Mouse (Mus musculus): ENCODE results near the gene Exoc3l. TPM values are rescaled to one million over a fixed set of nuclear protein-coding genes. Genes with fewer than 3 reads are reported as not detected.

Exoc3l gene
- total and polyA plus RNA-seq, 2 experiments from 2014 or later, result 2.4 to 8.0 TPM

DNA sequence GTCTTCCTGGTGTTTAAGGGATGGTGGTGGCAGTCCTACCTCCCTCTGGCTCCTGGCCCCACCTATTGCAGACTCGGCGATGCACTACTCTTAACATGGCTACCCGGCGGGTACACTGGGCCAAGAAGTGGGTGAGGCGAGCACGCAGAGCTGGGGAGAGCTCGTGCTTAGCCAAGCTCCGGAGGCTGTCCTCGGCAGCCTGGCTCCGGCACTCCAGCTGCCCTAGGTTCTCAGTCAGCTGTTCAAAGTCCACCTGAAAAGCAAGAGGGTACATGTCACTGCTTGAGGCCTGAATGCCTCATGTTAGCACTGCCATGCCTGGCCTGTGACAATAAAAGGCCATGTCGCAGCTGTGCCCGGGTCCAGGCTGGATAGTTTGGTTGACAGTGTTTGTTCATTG is 34.4 kb upstream of the Exoc3l start:
- DNase-seq (ENCODE audit: low spot score), result no peak
- no peak overlapping the region for H3K27ac ChIP-seq
- H3K36me3 ChIP-seq (ENCODE audit: insufficient read depth, low read length), result peaks cover 32% of the 10 kb centered on the region
- TF ChIP-seq CTCF (IDR thresholded peaks at IDR 0.05; ENCODE audit: low read depth), result no peak
- H3K4me1 ChIP-seq (ENCODE audit: insufficient read depth, low read length), result peaks cover 11% of the 10 kb centered on the region
- H3K4me3 ChIP-seq (ENCODE audit: low read length), result no peak overlapping the region
- no peaks in the 10 kb centered on the region for H3K9me3 ChIP-seq (ENCODE audit: low read length)
- 95% methylated on average over 12 of the region's 12 CpGs for WGBS
- H3K4me2 ChIP-seq (ENCODE audit: low read depth, low read length), result no peak overlapping the region
- ATAC-seq, result no peak
- no peak overlapping the region for H3K9ac ChIP-seq (replicated peaks; ENCODE audit: low read length)
- no peaks in the 10 kb centered on the region for H3K27me3 ChIP-seq (ENCODE audit: insufficient read depth, low read length)

DNA sequence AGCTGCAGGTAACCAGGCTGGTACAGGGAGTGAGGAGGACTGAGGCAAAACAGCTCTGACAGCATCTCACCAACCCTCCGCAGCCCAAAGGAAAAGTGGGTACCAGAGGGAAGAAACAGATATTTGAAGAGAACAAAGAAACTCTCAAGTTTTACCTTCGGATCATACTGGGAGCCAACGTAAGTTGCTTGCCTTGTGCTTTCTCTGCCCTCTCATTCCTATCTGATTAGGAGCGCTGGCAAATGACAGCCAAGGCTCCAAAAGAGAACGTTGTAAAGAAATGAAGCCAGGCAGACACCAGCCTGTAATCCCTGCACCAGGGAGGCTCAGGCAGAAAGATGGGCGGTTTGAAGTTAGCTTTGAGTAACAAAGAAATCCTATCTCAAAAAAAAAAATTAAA is 31.1 kb upstream of the Exoc3l start:
- TF ChIP-seq CTCF (IDR thresholded peaks at IDR 0.05; ENCODE audit: low read depth), result no peak
- Histone ChIP-seq H3K4me1 (ENCODE audit: insufficient read depth, low read length) (peaks cover 19% of the 10 kb centered on the region), H3K9me3 (ENCODE audit: low read length) (no peaks in the 10 kb centered on the region), H3K27me3 (ENCODE audit: insufficient read depth, low read length) (no peaks in the 10 kb centered on the region), H3K9ac (replicated peaks; ENCODE audit: low read length) (peak overlapping the region; percentile 89), H3K4me2 (ENCODE audit: low read depth, low read length) (peak overlapping the region; percentile 95), H3K27ac (peak overlapping the region; percentile 77), H3K4me3 (ENCODE audit: low read length) (peak overlapping the region; percentile 87), H3K36me3 (ENCODE audit: insufficient read depth, low read length) (peaks cover 38% of the 10 kb centered on the region)
- ATAC-seq (no peak), DNase-seq (ENCODE audit: low spot score) (no peak)
- 37% methylated on average over 6 of the region's 6 CpGs for WGBS

DNA sequence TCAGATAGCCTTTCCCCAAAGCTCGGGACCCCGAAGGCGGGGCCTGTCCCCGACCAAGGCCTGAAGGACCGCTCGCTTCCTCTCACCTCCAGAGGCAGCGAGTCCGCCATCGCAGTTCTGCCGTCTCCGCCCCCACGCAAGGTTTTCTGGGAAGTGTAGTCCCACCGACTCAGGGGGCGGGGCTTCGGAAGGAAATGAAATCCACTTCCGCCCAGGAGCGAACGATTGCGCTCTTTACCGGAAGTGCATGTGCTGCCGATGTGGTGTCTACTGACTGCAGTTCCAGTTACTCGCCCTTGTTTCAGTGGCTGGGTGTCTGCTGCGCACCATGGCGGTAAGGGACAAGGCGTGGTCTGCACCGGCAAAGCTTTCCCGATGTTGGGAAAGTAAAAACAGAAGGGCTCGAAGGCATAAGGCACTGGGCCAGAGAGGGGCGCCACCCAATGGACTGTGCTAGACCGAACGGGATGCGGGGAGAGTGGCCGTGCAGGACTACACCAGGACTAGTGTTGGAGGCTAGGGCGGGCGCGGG is 30.3 kb upstream of the Exoc3l start, which contains the start of the genes Lrrc29 and Tmem208:
TSS of gene Lrrc29 (minus strand) at position 138 of the 532 bp plus-strand sequence.
TSS of gene Tmem208 (plus strand) at position 214 of the 532 bp plus-strand sequence.
- whole genome bisulfite sequencing, result under 1% methylated on average over 36 of the region's 36 CpGs
- H3K36me3 ChIP-seq (ENCODE audit: insufficient read depth, low read length), result peaks cover 38% of the 10 kb centered on the region
- H3K4me2 ChIP-seq (ENCODE audit: low read depth, low read length), result peak within 1 kb of the TSS; percentile 95
- H3K4me3 ChIP-seq (ENCODE audit: low read length), result peak within 1 kb of the TSS; percentile 87
- no peaks in the 10 kb centered on the region for H3K9me3 ChIP-seq (ENCODE audit: low read length)
- peak; percentile 94 for ATAC-seq
- peak within 1 kb of the TSS; percentile 77 for H3K27ac ChIP-seq
- peaks cover 19% of the 10 kb centered on the region for H3K4me1 ChIP-seq (ENCODE audit: insufficient read depth, low read length)
- peak within 1 kb of the TSS; percentile 89 for H3K9ac ChIP-seq (replicated peaks; ENCODE audit: low read length)
- H3K27me3 ChIP-seq (ENCODE audit: insufficient read depth, low read length), result no peaks in the 10 kb centered on the region
- TF ChIP-seq CTCF (IDR thresholded peaks at IDR 0.05; ENCODE audit: low read depth), result peak; percentile 74
- DNase-seq (ENCODE audit: low spot score), result peak; percentile 98

DNA sequence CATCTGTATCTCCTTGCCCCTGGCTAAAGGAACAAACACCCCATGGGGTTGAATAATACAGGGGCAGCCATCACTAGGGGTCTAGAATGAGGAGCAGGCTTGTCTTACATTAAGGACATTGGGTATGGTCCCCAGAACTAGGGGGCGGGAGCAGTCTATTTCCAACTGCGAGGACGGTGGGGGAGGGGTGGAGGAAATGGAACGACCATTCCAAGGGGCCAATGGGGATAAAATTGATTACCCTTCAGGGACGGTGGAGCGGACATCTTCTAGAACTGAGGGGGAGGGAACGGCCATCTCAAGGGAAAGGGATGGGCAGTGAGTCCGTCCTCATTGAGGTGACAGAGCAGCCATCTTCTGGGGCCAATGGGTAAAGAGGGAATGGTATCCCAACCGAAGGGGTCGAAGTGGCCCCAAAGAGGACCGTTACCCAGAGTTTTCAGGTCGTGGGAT is 29.8 kb upstream of the Exoc3l start:
- Histone ChIP-seq H3K36me3 (ENCODE audit: insufficient read depth, low read length) (peaks cover 33% of the 10 kb centered on the region), H3K9ac (replicated peaks; ENCODE audit: low read length) (peak overlapping the region; percentile 89), H3K4me2 (ENCODE audit: low read depth, low read length) (peak overlapping the region; percentile 95), H3K4me1 (ENCODE audit: insufficient read depth, low read length) (peaks cover 19% of the 10 kb centered on the region), H3K27ac (peak overlapping the region; percentile 75; the same call in 1 of the 2 replicates), H3K4me3 (ENCODE audit: low read length) (peak overlapping the region; percentile 87), H3K9me3 (ENCODE audit: low read length) (no peaks in the 10 kb centered on the region), H3K27me3 (ENCODE audit: insufficient read depth, low read length) (no peaks in the 10 kb centered on the region)
- WGBS, result 0% methylated on average over 12 of the region's 12 CpGs
- no peak for TF ChIP-seq CTCF (IDR thresholded peaks at IDR 0.05; ENCODE audit: low read depth)
- ATAC-seq (peak; percentile 58), DNase-seq (ENCODE audit: low spot score) (peak; percentile 52)

DNA sequence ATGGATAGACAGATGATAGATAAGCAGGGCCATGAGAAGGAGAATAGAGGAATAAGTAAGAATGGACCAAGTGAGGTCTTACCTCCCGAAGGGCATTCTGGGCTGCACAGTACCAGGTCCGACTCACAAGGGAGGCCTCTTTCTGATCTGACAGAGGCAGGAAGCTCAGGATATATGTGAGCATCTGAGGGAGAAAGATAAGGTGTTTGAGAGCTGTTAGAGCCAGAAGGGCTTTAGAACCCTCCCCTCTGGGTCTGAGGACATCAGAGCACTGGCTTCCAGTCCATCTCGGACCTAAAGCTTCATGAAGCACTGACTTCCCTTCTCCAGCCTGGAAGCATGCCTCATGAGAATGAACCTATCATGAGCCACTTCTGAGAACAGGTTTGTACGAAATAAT is 27.3 kb upstream of the Exoc3l start:
- H3K27ac ChIP-seq, result no peak overlapping the region
- WGBS, result 94% methylated on average over 4 of the region's 4 CpGs
- TF ChIP-seq CTCF (IDR thresholded peaks at IDR 0.05; ENCODE audit: low read depth), result no peak
- no peak overlapping the region for H3K4me2 ChIP-seq (ENCODE audit: low read depth, low read length)
- no peaks in the 10 kb centered on the region for H3K9me3 ChIP-seq (ENCODE audit: low read length)
- no peak overlapping the region for H3K9ac ChIP-seq (replicated peaks; ENCODE audit: low read length)
- no peak for ATAC-seq
- no peak overlapping the region for H3K4me3 ChIP-seq (ENCODE audit: low read length)
- DNase-seq (ENCODE audit: low spot score), result no peak
- no peaks in the 10 kb centered on the region for H3K27me3 ChIP-seq (ENCODE audit: insufficient read depth, low read length)
- H3K36me3 ChIP-seq (ENCODE audit: insufficient read depth, low read length), result peaks cover 23% of the 10 kb centered on the region
- peaks cover 19% of the 10 kb centered on the region for H3K4me1 ChIP-seq (ENCODE audit: insufficient read depth, low read length)

DNA sequence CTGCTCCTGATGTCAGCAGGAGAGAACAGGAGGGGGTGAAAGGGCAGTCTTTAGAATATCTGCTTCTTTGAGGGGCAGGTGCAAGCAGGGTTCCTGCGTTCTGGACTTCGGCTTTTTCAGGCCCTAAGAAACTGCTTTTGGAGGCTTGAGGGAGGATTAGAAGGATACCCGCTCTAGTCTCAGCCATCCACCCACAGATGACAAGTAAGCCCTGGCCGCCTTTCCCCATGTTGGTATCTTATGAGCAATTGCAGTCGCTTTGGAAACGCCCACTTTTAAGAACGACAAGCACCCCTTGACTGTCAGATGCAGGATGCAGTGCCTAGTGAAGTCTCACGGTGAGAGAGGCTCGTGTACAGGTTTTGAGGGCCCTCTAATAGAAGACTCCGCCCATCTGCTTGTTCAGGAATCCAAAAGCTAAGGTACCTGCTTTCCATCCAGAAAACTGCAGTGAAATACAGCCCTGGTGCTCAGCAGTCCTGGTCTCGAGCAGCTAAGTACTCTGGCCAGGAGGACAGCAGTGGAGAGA is 22.8 kb upstream of the Exoc3l start:
- H3K36me3 ChIP-seq (ENCODE audit: insufficient read depth, low read length), result peaks cover 47% of the 10 kb centered on the region
- WGBS, result 83% methylated on average over 11 of the region's 11 CpGs
- ATAC-seq, result no peak

DNA sequence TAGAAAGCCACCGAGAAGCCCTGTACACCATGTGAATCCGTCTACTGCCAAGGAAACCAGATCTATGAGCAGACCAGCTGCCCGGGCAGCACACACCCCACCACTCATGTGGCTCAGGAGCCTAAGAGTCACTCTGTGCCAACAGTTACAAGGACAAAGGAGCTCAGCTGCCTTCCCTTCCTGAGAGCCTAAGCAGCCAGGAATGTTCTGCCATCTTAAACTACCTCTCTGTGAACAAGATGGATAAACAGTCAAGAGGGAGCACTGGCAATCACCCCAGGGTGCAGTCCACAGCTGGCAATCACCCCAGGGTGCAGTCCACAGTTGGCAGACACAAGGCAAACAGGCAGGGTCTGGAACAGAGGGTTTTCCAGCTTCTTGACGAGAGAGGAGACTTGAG is 22.0 kb upstream of the Exoc3l start:
- Histone ChIP-seq H3K9me3 (ENCODE audit: low read length) (no peaks in the 10 kb centered on the region), H3K36me3 (ENCODE audit: insufficient read depth, low read length) (peaks cover 51% of the 10 kb centered on the region), H3K27me3 (ENCODE audit: insufficient read depth, low read length) (no peaks in the 10 kb centered on the region), H3K9ac (replicated peaks; ENCODE audit: low read length) (no peak overlapping the region), H3K4me1 (ENCODE audit: insufficient read depth, low read length) (no peaks in the 10 kb centered on the region), H3K4me2 (ENCODE audit: low read depth, low read length) (no peak overlapping the region), H3K4me3 (ENCODE audit: low read length) (no peak overlapping the region), H3K27ac (peak overlapping the region; percentile 20; the same call in 1 of the 2 replicates)
- DNase-seq (ENCODE audit: low spot score), result peak; percentile 27
- peak; percentile 58; the same call in 1 of the 2 replicates for ATAC-seq
- WGBS, result 62% methylated on average over 4 of the region's 4 CpGs
- TF ChIP-seq CTCF (IDR thresholded peaks at IDR 0.05; ENCODE audit: low read depth), result no peak

More for the DNA sequence above, 22.8 kb upstream of the Exoc3l start:
- DNase-seq (ENCODE audit: low spot score), result no peak
- Histone ChIP-seq H3K9ac (replicated peaks; ENCODE audit: low read length) (no peak overlapping the region), H3K4me3 (ENCODE audit: low read length) (no peak overlapping the region), H3K9me3 (ENCODE audit: low read length) (no peaks in the 10 kb centered on the region), H3K27ac (peak overlapping the region; percentile 20; the same call in 1 of the 2 replicates), H3K4me2 (ENCODE audit: low read depth, low read length) (no peak overlapping the region), H3K27me3 (ENCODE audit: insufficient read depth, low read length) (no peaks in the 10 kb centered on the region), H3K4me1 (ENCODE audit: insufficient read depth, low read length) (no peaks in the 10 kb centered on the region)
- TF ChIP-seq CTCF (IDR thresholded peaks at IDR 0.05; ENCODE audit: low read depth), result no peak
